Mouse (Mus musculus) E14TG2a.4 (cell line): Measurements from ENCODE around the gene Lama2.

Experiments used
- CTCF ChIP-seq: conservative IDR thresholded peaks from 2 replicates; pipeline ENCODE4 v1.5.1; 2014; ENCODE audit warnings: low read length
- NANOG ChIP-seq: IDR thresholded peaks from 2 replicates; pipeline ENCODE4 v1.6.1; 2014; ENCODE audit warnings: borderline replicate concordance, low read length, mixed read lengths
- POU5F1 ChIP-seq: IDR thresholded peaks from 2 replicates; pipeline ENCODE4 v1.6.1; 2014; ENCODE audit warnings: low read length, borderline replicate concordance

DNA sequence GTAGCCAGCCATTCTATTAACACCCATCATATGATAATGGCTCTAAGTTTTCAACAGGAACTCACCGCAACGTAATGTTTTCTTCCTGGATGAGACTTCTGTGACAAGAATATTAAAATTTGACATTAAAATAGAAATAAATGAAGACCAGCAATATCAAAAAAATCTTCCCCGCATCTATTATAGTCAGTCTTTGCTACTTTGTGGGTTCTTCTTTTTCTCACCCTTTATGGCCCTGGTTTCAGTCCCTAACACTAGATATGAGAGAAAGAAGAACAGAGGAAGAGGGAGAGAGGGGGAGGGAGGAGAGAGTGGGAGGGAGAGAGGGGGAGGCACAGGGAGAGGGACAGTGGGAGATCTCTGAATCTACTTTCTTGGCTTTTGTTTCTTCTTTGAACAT lies at the start of gene Lama2:
- no peak for TF ChIP-seq CTCF
- TF ChIP-seq POU5F1: no peak
- TF ChIP-seq NANOG: no peak
